Mouse (Mus musculus): ENCODE data around the gene Srsf3.

DNA sequence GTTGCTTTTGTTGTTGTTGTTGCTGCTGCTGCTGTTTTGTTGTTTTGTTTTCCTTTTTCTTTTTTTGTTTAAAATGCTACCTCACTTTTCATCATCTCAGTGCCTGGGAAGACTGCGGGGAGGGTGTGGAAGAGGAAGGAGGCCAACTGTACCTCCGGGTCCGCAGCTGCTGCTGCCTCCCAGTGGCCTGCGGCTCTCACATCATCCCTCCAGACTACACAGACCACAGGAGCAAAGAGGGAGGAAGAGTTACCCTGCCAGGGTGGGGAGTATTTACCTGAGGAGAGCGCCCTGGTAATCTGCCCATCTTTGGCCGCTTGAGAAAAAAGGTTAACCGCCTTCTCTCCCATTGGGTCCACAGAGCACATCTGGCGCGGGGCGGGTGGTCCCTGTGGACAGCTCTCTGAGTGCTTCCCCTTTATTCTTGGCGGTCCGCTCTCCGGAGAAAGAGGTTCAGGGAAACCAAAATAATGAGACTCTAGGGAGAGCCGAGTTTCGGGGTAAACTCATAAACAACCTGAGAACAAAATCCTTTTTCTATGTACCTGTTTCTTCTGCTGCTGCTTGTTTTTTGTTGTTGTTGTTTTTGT is 10.1 kb upstream of the Srsf3 start:
- TF ChIP-seq NRF1 (IDR thresholded peaks at IDR 0.05; ENCODE audit: low read depth, low read length) = no peak
- no peak for TF ChIP-seq PAX5 (IDR thresholded peaks at IDR 0.05; ENCODE audit: low read length)
- TF ChIP-seq USF2 (conservative IDR thresholded peaks at IDR 0.05; ENCODE audit: low read depth, low read length) = no peak
- TF ChIP-seq MAX (IDR thresholded peaks at IDR 0.05; ENCODE audit: low read length) = peak; percentile 47; the same call in 1 of the 2 replicates
- peak in 1 of 2 experiments; percentile 81; a peak in 2 of 4 replicates for TF ChIP-seq CTCF (conservative IDR thresholded peaks at IDR 0.05 in 1 of 2, IDR thresholded peaks at IDR 0.05 in 1 of 2; ENCODE audit: low read depth in 2 of 2, low read length in 2 of 2)
- TF ChIP-seq POLR2A (IDR thresholded peaks at IDR 0.05; ENCODE audit: low read depth, low read length) = no peak
- TF ChIP-seq EP300 (IDR thresholded peaks at IDR 0.05; ENCODE audit: low read length) = 0 out of 2 replicates have a peak, but pooled peaks have one; percentile 27
- TF ChIP-seq RAD21 (IDR thresholded peaks at IDR 0.05; ENCODE audit: low read depth, low read length) = peak; percentile 64
- TF ChIP-seq MAZ (IDR thresholded peaks at IDR 0.05; ENCODE audit: low read depth, low read length) = peak; percentile 79
- TF ChIP-seq RCOR1 (conservative IDR thresholded peaks at IDR 0.05; ENCODE audit: low read depth, low read length) = no peak
- peak; percentile 65 for TF ChIP-seq ELF1 (IDR thresholded peaks at IDR 0.05; ENCODE audit: low read depth, low read length)
- peak; percentile 49; the same call in 1 of the 2 replicates for TF ChIP-seq MEF2A (IDR thresholded peaks at IDR 0.05; ENCODE audit: borderline replicate concordance, low read depth, low read length)
